Mouse (Mus musculus) neural tube, postnatal 0 days (tissue): ENCODE data around the gene Fam162a. TPM values are rescaled to one million over a fixed set of nuclear protein-coding genes. Genes with fewer than 3 reads are reported as not detected.

Experiments used
- polyA plus RNA-seq: library from polyadenylated mRNA; unstranded; fragments of >200 nt; fragmentation: Nextera tagmentation; extraction: Ambion mirVana; gene quantifications from 2 replicates; pipeline ENCODE4 v1.2.1, GENCODE M21; 2015

Gene Fam162a
- 156 and 169 TPM in 2 replicates for polyA plus RNA-seq

DNA sequence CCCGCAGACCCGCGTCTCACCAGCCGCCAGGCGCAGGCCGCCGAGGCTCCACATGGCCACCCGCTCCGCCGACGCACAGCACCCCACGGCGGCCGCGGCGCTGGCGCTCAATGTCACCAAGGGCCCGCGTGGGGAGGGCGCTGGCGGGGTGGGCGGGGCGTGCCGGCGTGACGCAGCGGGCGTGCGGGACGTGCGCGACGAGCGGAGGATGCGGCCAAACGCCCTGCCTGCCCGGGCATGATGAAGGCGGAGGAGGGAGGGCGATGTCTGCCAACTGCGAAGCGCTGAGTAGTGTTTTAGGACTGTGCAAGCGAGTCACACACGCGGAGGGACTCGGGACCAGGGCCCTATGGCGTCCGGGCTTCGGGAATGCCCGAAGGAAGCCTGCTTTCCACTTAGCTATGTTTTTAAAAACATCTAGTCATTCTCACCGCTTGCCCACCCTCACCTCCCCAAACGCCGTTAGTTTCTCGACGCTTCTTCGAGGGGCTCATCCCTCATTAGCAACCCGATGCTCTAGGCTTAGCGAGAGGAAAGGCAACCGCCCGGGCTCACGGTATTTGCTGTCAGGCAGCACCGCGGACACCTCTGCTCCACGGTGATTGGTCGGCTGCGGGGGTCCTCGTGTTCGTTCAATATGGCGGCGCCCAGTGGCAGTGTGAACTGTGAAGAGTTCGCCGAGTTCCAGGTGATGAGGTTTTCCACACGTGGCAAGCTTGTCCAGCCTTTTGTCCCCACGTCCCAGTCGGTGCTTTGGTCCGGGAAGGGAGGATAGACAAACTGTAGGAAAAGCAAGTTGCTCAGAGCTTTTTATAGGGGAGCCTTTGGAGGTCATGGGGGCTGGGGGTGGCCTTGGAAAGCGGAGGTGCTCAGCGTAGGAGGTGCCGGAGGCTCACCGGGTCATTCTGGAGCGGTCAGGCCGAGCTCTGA, at the start of gene Fam162a, which contains the start of gene Ccdc58:
Gene Fam162a (minus strand): TSS at position 145 of the 930 bp plus-strand sequence.
Gene Ccdc58 (plus strand): TSS at position 236 of the 930 bp plus-strand sequence.

DNA sequence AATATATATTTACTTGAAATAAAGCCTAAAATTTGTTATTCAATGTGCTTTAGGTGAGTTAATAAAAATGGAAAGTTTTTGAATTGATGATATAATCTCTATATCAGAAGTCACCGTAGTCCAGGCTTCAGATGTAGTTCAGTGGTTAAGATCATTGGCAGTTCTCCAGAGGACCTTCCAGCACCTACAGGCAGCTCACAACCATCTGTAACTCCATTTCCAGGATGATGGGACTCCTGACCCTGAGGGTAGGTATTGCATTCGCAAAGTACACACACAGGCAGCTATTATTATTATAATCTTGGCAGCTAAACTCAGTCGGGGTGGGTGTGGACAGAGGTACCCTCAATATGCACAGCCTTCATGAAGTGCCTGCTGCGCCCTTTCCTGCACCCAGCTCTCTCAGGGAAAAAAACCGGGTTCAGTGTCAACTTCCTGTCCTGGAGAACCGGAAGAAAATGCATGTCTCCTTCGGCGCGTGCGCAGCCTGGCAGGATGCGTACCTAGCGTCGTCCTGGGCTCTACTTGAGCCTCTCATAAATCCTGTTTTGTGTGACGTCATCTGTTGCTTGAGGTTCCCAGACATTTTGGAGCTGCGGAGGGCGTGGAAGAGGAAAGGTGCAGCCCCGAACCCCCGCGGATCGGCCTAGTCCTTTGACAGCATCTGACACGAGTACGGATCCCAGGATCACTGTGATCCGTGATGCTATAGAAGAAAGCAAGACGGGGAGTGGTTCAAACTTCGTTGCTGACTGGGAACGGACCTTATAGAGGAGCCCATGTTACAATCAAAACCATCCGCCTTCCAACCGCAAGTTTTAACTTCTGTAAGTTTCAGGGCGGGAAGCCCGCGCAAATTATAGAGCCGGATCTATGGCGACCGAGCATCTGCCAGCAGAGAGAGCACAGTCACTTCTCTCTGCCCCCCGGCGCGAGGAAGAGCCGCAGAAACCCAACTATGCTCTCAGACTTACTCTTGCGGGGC, 30.5 kb downstream of the Fam162a start, which contains the start of gene Wdr5b:
Gene Wdr5b (plus strand): TSS at position 551 of the 985 bp plus-strand sequence.

Other genes starting within 250 kb of the Fam162a start
- gene Parp14, start 200.1 kb downstream of the Fam162a start, polyA plus RNA-seq, result 0.62 and 1.3 TPM in 2 replicates
- 3.1 and 3.5 TPM in 2 replicates for gene Parp9, start 133.1 kb downstream of the Fam162a start, polyA plus RNA-seq
- gene Dtx3l, start 132.4 kb downstream of the Fam162a start, polyA plus RNA-seq, result 1.5 and 1.6 TPM in 2 replicates
- 39.8 and 40.0 TPM in 2 replicates for gene Kpna1, start 92.8 kb downstream of the Fam162a start, polyA plus RNA-seq
- 7.9 and 8.1 TPM in 2 replicates for gene Wdr5b, start 30.4 kb downstream of the Fam162a start, polyA plus RNA-seq
- gene Ccdc58, start 91 bp upstream of the Fam162a start, polyA plus RNA-seq, result 25.9 and 29.3 TPM in 2 replicates
- not detected in 2 replicates for gene Csta1, start 59.6 kb upstream of the Fam162a start, polyA plus RNA-seq
- gene Stfa2l1, start 85.2 kb upstream of the Fam162a start, polyA plus RNA-seq, result 1.6 TPM in 1 of 2 replicates, not detected in the other
- gene Gm5483, start 112.6 kb upstream of the Fam162a start, polyA plus RNA-seq, result 1.1 and 2.6 TPM in 2 replicates
- gene Gm5416, start 138.8 kb upstream of the Fam162a start, polyA plus RNA-seq, result not detected in 2 replicates
- 0.71 and 1.1 TPM in 2 replicates for gene 2010005H15Rik, start 149.9 kb upstream of the Fam162a start, polyA plus RNA-seq
- gene Stfa1, start 205.4 kb upstream of the Fam162a start, polyA plus RNA-seq, result 2.5 and 4.2 TPM in 2 replicates